Mouse (Mus musculus): ENCODE results near the gene Napepld.

GRCm38 (mm10) chr5:21663081-21663480 is 38.1 kb downstream of the Napepld start:
- TF ChIP-seq MYOD1 (IDR thresholded peaks at IDR 0.05; ENCODE audit: control insufficient read depth, insufficient read length, low read depth) = no peak
- no peak for TF ChIP-seq CTCF (IDR thresholded peaks at IDR 0.05; ENCODE audit: control insufficient read depth, insufficient read depth, insufficient read length)
- no peak for TF ChIP-seq CEBPB (IDR thresholded peaks at IDR 0.05; ENCODE audit: low read depth)
- no peak for TF ChIP-seq MYOG (IDR thresholded peaks at IDR 0.05; ENCODE audit: control insufficient read depth, extremely low read depth, insufficient read length)
- TF ChIP-seq MAX (IDR thresholded peaks at IDR 0.05) = no peak
- TF ChIP-seq USF1 (IDR thresholded peaks at IDR 0.05; ENCODE audit: low read depth) = no peak

All from C2C12 (cell line).